Mouse (Mus musculus) liver, embryonic 13.5 days (tissue): ENCODE results near the gene Spryd3. TPM values are rescaled to one million over a fixed set of nuclear protein-coding genes. Genes with fewer than 3 reads are reported as not detected.

Source experiments
- ATAC-seq: fragments of 200-750 bp; cut with Nextera tagmentation; 2 replicates; pipeline ENCODE4 v1.8.0; 2017; ENCODE audit warnings: low read depth, mild to moderate bottlenecking, moderate number of reproducible peaks, moderate library complexity
- DNase-seq: peaks from one replicate; pipeline ENCODE4 v3.0.0; 2022
- H3K27ac ChIP-seq: fragments of 300-500 bp; sonication (generic); 2 replicates; pipeline ENCODE4 v1.5.1; 2015; ENCODE audit warnings: moderate library complexity, mild to moderate bottlenecking, inconsistent platforms
- H3K27me3 ChIP-seq: fragments of 300-500 bp; sonication (generic); 2 replicates; pipeline ENCODE4 v1.6.1; 2015; ENCODE audit warnings: mild to moderate bottlenecking, inconsistent platforms
- H3K36me3 ChIP-seq: fragments of 300-500 bp; sonication (generic); 2 replicates; pipeline ENCODE4 v1.6.1; 2015; ENCODE audit warnings: mild to moderate bottlenecking, inconsistent platforms
- H3K4me1 ChIP-seq: fragments of 300-500 bp; sonication (generic); replicated peaks from 2 replicates; pipeline ENCODE4 v1.6.1; 2015; ENCODE audit warnings: inconsistent platforms
- H3K4me2 ChIP-seq: fragments of 300-500 bp; sonication (generic); 2 replicates; pipeline ENCODE4 v1.6.1; 2015; ENCODE audit warnings: inconsistent platforms, mild to moderate bottlenecking, moderate library complexity
- H3K4me3 ChIP-seq: fragments of 300-500 bp; sonication (generic); replicated peaks from 2 replicates; pipeline ENCODE4 v1.5.1; 2015; ENCODE audit warnings: mild to moderate bottlenecking, inconsistent platforms
- H3K9ac ChIP-seq: fragments of 300-500 bp; sonication (generic); 2 replicates; pipeline ENCODE4 v1.6.1; 2015; ENCODE audit warnings: mild to moderate bottlenecking, inconsistent platforms
- H3K9me3 ChIP-seq: fragments of 300-500 bp; sonication (generic); replicated peaks from 2 replicates; pipeline ENCODE4 v1.6.1; 2016; ENCODE audit warnings: inconsistent platforms
- WGBS: fragments of 180-500 bp; shearing (Covaris S2); methylation state at CpG from one replicate; pipeline ENCODE4 v1.1.7; 2015; ENCODE audit not compliant: insufficient replicate concordance; 5-methylcytosine and 5-hydroxymethylcytosine counted together
- polyA plus RNA-seq: library from polyadenylated mRNA; unstranded; fragments of >200 nt; fragmentation: Nextera tagmentation; extraction: Ambion mirVana; gene quantifications from 2 replicates; pipeline ENCODE4 v1.2.1, GENCODE M21; 2015

Spryd3 gene
- polyA plus RNA-seq, 1 experiment from 2014 or later: 13.1 TPM

- H3K27ac ChIP-seq: peak overlapping the region; percentile 76
- peak overlapping the region; percentile 42 for H3K4me2 ChIP-seq
- no peaks in the 10 kb centered on the region for H3K9me3 ChIP-seq
- no peak for DNase-seq
- H3K27me3 ChIP-seq: peaks cover 73% of the 10 kb centered on the region
- peaks cover 90% of the 10 kb centered on the region for H3K4me1 ChIP-seq
- H3K4me3 ChIP-seq: peak overlapping the region; percentile 40
- 33% methylated on average over 6 of the region's 6 CpGs for WGBS
- peak overlapping the region; percentile 57 for H3K9ac ChIP-seq
- ATAC-seq: no peak
- H3K36me3 ChIP-seq: peaks cover 7% of the 10 kb centered on the region
Measured at GRCm38 (mm10) chr15:102102548-102103121, 33.4 kb downstream of the Spryd3 start.

GRCm38 (mm10) chr15:102101672-102102541 is 34.1 kb downstream of the Spryd3 start:
- peaks cover 88% of the 10 kb centered on the region for H3K4me1 ChIP-seq
- 39% methylated on average over 11 of the region's 11 CpGs for WGBS
- peak overlapping the region; percentile 92 for H3K4me2 ChIP-seq
- ATAC-seq: no peak
- H3K9ac ChIP-seq: peak overlapping the region; percentile 23; the same call in 1 of the 2 replicates
- H3K36me3 ChIP-seq: peaks cover 13% of the 10 kb centered on the region
- no peak for DNase-seq
- peaks cover 70% of the 10 kb centered on the region for H3K27me3 ChIP-seq
- peak overlapping the region; percentile 77 for H3K27ac ChIP-seq
- H3K9me3 ChIP-seq: no peaks in the 10 kb centered on the region
- peak overlapping the region; percentile 63 for H3K4me3 ChIP-seq

GRCm38 (mm10) chr15:102100996-102101671 is 34.9 kb downstream of the Spryd3 start:
- H3K27ac ChIP-seq: peak overlapping the region; percentile 77
- H3K36me3 ChIP-seq: peaks cover 20% of the 10 kb centered on the region
- DNase-seq (no peak), ATAC-seq (no peak)
- peaks cover 63% of the 10 kb centered on the region for H3K27me3 ChIP-seq
- 36% methylated on average over 10 of the region's 10 CpGs for WGBS
- H3K9ac ChIP-seq: peak overlapping the region; percentile 69; the same call in 1 of the 2 replicates
- H3K4me1 ChIP-seq: peaks cover 86% of the 10 kb centered on the region
- peak overlapping the region; percentile 92 for H3K4me2 ChIP-seq
- no peaks in the 10 kb centered on the region for H3K9me3 ChIP-seq
- H3K4me3 ChIP-seq: peak overlapping the region; percentile 63

GRCm38 (mm10) chr15:102100161-102100981 is 35.7 kb downstream of the Spryd3 start, which contains the start of gene Tns2:
Gene Tns2 (plus strand): TSS chr15:102100413.
- Histone ChIP-seq H3K9ac (peak within 1 kb of the TSS; percentile 69), H3K36me3 (peaks cover 27% of the 10 kb centered on the region), H3K4me1 (peaks cover 82% of the 10 kb centered on the region), H3K27me3 (peaks cover 55% of the 10 kb centered on the region), H3K27ac (peak within 1 kb of the TSS; percentile 77), H3K4me3 (peak within 1 kb of the TSS; percentile 63), H3K4me2 (peak within 1 kb of the TSS; percentile 92), H3K9me3 (no peaks in the 10 kb centered on the region)
- ATAC-seq (peak; percentile 69), DNase-seq (peak; percentile 55)
- 2% methylated on average over 52 of the region's 82 CpGs for WGBS

GRCm38 (mm10) chr15:102099771-102100160 is 36.3 kb downstream of the Spryd3 start:
- Histone ChIP-seq H3K4me1 (peaks cover 81% of the 10 kb centered on the region), H3K27ac (no peak overlapping the region), H3K36me3 (peaks cover 33% of the 10 kb centered on the region), H3K4me3 (peak overlapping the region; percentile 63), H3K27me3 (peaks cover 49% of the 10 kb centered on the region), H3K4me2 (peak overlapping the region; percentile 92), H3K9me3 (no peaks in the 10 kb centered on the region), H3K9ac (peak overlapping the region; percentile 69)
- ATAC-seq (no peak), DNase-seq (no peak)
- WGBS: 22% methylated on average over 8 of the region's 8 CpGs

- DNase-seq: no peak
- H3K27me3 ChIP-seq: peaks cover 46% of the 10 kb centered on the region
- no peak overlapping the region for H3K27ac ChIP-seq
- H3K36me3 ChIP-seq: peaks cover 38% of the 10 kb centered on the region
- WGBS: 55% methylated on average over 5 of the region's 5 CpGs
- no peak overlapping the region for H3K4me3 ChIP-seq
- H3K9me3 ChIP-seq: no peaks in the 10 kb centered on the region
- peak overlapping the region; percentile 92 for H3K4me2 ChIP-seq
- peaks cover 77% of the 10 kb centered on the region for H3K4me1 ChIP-seq
- H3K9ac ChIP-seq: 0 out of 2 replicates have a peak overlapping the region, but pooled peaks have one; percentile 69
- ATAC-seq: no peak
Measured at GRCm38 (mm10) chr15:102099260-102099659, 36.8 kb downstream of the Spryd3 start.

- ATAC-seq (no peak), DNase-seq (no peak)
- Histone ChIP-seq H3K4me1 (peaks cover 65% of the 10 kb centered on the region), H3K27ac (no peak overlapping the region), H3K4me3 (no peak overlapping the region), H3K27me3 (peaks cover 34% of the 10 kb centered on the region), H3K36me3 (peaks cover 50% of the 10 kb centered on the region), H3K9ac (no peak overlapping the region), H3K4me2 (no peak overlapping the region), H3K9me3 (no peaks in the 10 kb centered on the region)
- WGBS: 55% methylated on average over 5 of the region's 5 CpGs
Measured at GRCm38 (mm10) chr15:102097991-102098555, 38.0 kb downstream of the Spryd3 start.

- Histone ChIP-seq H3K27ac (no peak overlapping the region), H3K27me3 (peaks cover 26% of the 10 kb centered on the region), H3K9me3 (no peaks in the 10 kb centered on the region), H3K4me2 (no peak overlapping the region), H3K4me1 (peaks cover 58% of the 10 kb centered on the region), H3K9ac (no peak overlapping the region), H3K4me3 (no peak overlapping the region), H3K36me3 (peaks cover 58% of the 10 kb centered on the region)
- DNase-seq (no peak), ATAC-seq (no peak)
- WGBS: 43% methylated on average over 8 of the region's 8 CpGs
Measured at GRCm38 (mm10) chr15:102097147-102097915, 38.7 kb downstream of the Spryd3 start.

- Histone ChIP-seq H3K36me3 (peaks cover 81% of the 10 kb centered on the region), H3K27ac (no peak overlapping the region), H3K4me3 (no peak overlapping the region), H3K9me3 (no peaks in the 10 kb centered on the region), H3K27me3 (peaks cover 5% of the 10 kb centered on the region), H3K9ac (no peak overlapping the region), H3K4me1 (peaks cover 40% of the 10 kb centered on the region), H3K4me2 (no peak overlapping the region)
- DNase-seq (no peak), ATAC-seq (no peak)
- WGBS: 80% methylated on average over 16 of the region's 16 CpGs
Measured at GRCm38 (mm10) chr15:102094988-102095387, 41.0 kb downstream of the Spryd3 start.

- H3K4me1 ChIP-seq: peaks cover 33% of the 10 kb centered on the region
- H3K27ac ChIP-seq: no peak overlapping the region
- no peak overlapping the region for H3K4me3 ChIP-seq
- H3K9ac ChIP-seq: no peak overlapping the region
- H3K27me3 ChIP-seq: peaks cover 2% of the 10 kb centered on the region
- no peak overlapping the region for H3K4me2 ChIP-seq
- ATAC-seq (no peak), DNase-seq (no peak)
- H3K9me3 ChIP-seq: no peaks in the 10 kb centered on the region
- 66% methylated on average over 2 of the region's 2 CpGs for WGBS
- H3K36me3 ChIP-seq: peaks cover 90% of the 10 kb centered on the region
Measured at GRCm38 (mm10) chr15:102094157-102094556, 41.9 kb downstream of the Spryd3 start.
